In genomic region chr14:20217299-20217864, GRCm38 (mm10) we compare ENCODE assay signal across 17 mouse cellular contexts. TPM values are rescaled to one million over a fixed set of nuclear protein-coding genes. Genes with fewer than 3 reads are reported as not detected.
"Had no signal": no experiment of that assay in that cellular context is flagged by ENCODE, and none has a peak within 500 bp of the region (broad histone marks: within the 10 kb centered on the region; RNA-seq: fewer than 3 reads in every experiment).

No protein-coding gene starts in this region.

- H3K36me3 ChIP-seq: limb, embryonic 13.5 days; liver, embryonic 15.5 days had no signal

- DNase-seq: left cerebral cortex, postnatal 4 days; lung, adult 2 months; lung, postnatal 36 days; right cerebral cortex, postnatal 25 days; thymus, postnatal 14 days had no signal

- H3K4me2 ChIP-seq: limb, embryonic 13.5 days; liver, embryonic 15.5 days had no signal

- H3K27me3 ChIP-seq: limb, embryonic 13.5 days; liver, embryonic 15.5 days had no signal

- H3K9me3 ChIP-seq: limb, embryonic 13.5 days; liver, embryonic 15.5 days had no signal

- ATAC-seq: lung, postnatal 0 days had no signal

- H3K4me1 ChIP-seq: limb, embryonic 13.5 days had no signal

- H3K4me3 ChIP-seq: layer of hippocampus, adult 2 months; limb, embryonic 13.5 days; liver, embryonic 15.5 days had no signal

- H3K9ac ChIP-seq: limb, embryonic 13.5 days; liver, embryonic 15.5 days had no signal

- H3K27ac ChIP-seq: layer of hippocampus, adult 2 months; limb, embryonic 13.5 days; liver, embryonic 15.5 days; stomach, postnatal 0 days had no signal

RNA-seq across cellular contexts. Expression of gene Kcnk16, which starts 51.6 kb away (rescaled TPM):
- total RNA-seq: layer of hippocampus, adult 2 months; layer of hippocampus, postnatal 10 days; left cerebral cortex, postnatal 10 days; left cerebral cortex, postnatal 4 days; liver, adult 2 months; megakaryocyte progenitor cell, adult 5-6 weeks had no signal
- polyA plus RNA-seq: kidney, embryonic 14.5 days; limb, embryonic 13.5 days; liver, adult 2 months; lung, adult 2 months; lung, postnatal 0 days; midbrain, postnatal 0 days; neural tube, embryonic 14.5 days had no signal
